In the genomic region with DNA sequence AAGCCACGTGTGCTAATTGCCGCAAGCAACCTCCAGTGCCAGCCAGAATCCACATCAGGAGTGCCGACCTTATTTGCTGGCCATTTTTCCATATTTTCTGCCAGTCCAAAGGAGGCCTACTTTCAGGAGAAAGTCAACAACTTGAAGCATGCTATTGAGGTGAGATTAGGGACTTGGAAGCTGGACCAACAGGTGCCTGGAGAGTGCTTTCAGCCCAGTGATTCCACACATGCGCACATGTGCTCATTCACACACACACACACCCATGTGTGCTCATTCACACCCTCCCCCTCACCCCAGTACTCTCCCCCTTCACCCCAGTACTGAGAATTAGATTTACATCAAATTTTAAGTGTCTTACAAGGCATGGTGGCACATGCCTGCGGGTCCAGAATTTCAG, we compare ENCODE assay signal across 24 mouse cellular contexts. TPM values are rescaled to one million over a fixed set of nuclear protein-coding genes. Genes with fewer than 3 reads are reported as not detected.
A peak's percentile ranks its signal among the peaks of the same experiment; 100 is the strongest.
DNase-seq lines count a peak whose midpoint lies in the region; ATAC-seq and TF ChIP-seq lines count a peak whose summit lies in the region.
"Had no signal": no experiment of that assay in that cellular context is flagged by ENCODE, and none has a peak within 500 bp of the region (broad histone marks: within the 10 kb centered on the region; RNA-seq: fewer than 3 reads in every experiment).

No protein-coding gene starts in this region.

- H3K4me2 ChIP-seq in lung, embryonic 16.5 days (ENCODE audit: low read depth, low read length) = no peak overlapping the region
- H3K4me2 ChIP-seq: embryonic facial prominence, embryonic 15.5 days; hindbrain, embryonic 13.5 days had no signal

- no peak overlapping the region for H3K4me3 ChIP-seq in left cerebral cortex, adult 2 months
- H3K4me3 ChIP-seq in lung, embryonic 16.5 days (ENCODE audit: low read length) = no peak overlapping the region
- H3K4me3 ChIP-seq: embryonic facial prominence, embryonic 15.5 days; erythroblast, embryonic 14.5 days; forebrain, embryonic 10.5 days; hindbrain, embryonic 13.5 days had no signal

- H3K27ac ChIP-seq in left cerebral cortex, adult 2 months = peak overlapping the region; percentile 32; the same call in 1 of the 2 replicates
- peak overlapping the region; percentile 34; the same call in 1 of the 2 replicates for H3K27ac ChIP-seq in lung, embryonic 16.5 days (ENCODE audit: low read length)
- H3K27ac ChIP-seq: embryonic facial prominence, embryonic 15.5 days; forebrain, embryonic 10.5 days; hindbrain, embryonic 13.5 days; hindbrain, postnatal 0 days had no signal

- H3K9me3 ChIP-seq in lung, embryonic 16.5 days (ENCODE audit: control insufficient read depth, low read length) = no peaks in the 10 kb centered on the region
- H3K9me3 ChIP-seq: embryonic facial prominence, embryonic 15.5 days; forebrain, embryonic 10.5 days; hindbrain, embryonic 13.5 days had no signal

- peak; percentile 76 for ATAC-seq in lung, embryonic 16.5 days (ENCODE audit: low read depth)
- no peak for ATAC-seq in cerebellum, adult (ENCODE audit: insufficient number of reproducible peaks, low FRiP score, low TSS enrichment)
- ATAC-seq: forebrain, embryonic 16.5 days; hindbrain, postnatal 0 days had no signal

- TF ChIP-seq CTCF in left cerebral cortex, adult 2 months (IDR thresholded peaks at IDR 0.05) = no peak

- H3K36me3 ChIP-seq in lung, embryonic 16.5 days (ENCODE audit: control insufficient read depth, insufficient read depth, low read length) = peaks cover 3% of the 10 kb centered on the region; the same call in 1 of the 2 replicates

- H3K4me1 ChIP-seq in lung, embryonic 16.5 days (replicated peaks; ENCODE audit: control insufficient read depth, insufficient read depth, low read length) = no peaks in the 10 kb centered on the region
- H3K4me1 ChIP-seq: embryonic facial prominence, embryonic 15.5 days; forebrain, embryonic 10.5 days had no signal

- DNase-seq in left cerebral cortex, adult 2 months (ENCODE audit: extremely low spot score in 1 of 2, low spot score in 2 of 2) = no peak
- no peak for DNase-seq in left cerebral cortex, postnatal 14 days (ENCODE audit: low spot score in 2 of 2)
- DNase-seq in lung, postnatal 14 days = peak; percentile 16
- no peak for DNase-seq in left cerebral cortex, adult 8-10 months (ENCODE audit: low spot score in 2 of 2)
- DNase-seq in embryo, embryonic 11 days = no peak
- DNase-seq: adrenal gland, adult 2 months; adrenal gland, postnatal 25 days; cerebellum, adult 2 months; cerebellum, postnatal 10 days; gastrocnemius, postnatal 14 days; heart, postnatal 10 days had no signal

- no peaks in the 10 kb centered on the region for H3K27me3 ChIP-seq in lung, embryonic 16.5 days (ENCODE audit: control insufficient read depth, insufficient read depth, low read depth, low read length)
- H3K27me3 ChIP-seq: embryonic facial prominence, embryonic 15.5 days; hindbrain, embryonic 13.5 days had no signal

- intact Hi-C loops in left cerebral cortex, adult 2 months (cut with DNase I) = no loop called here
- intact Hi-C loops in left cerebral cortex, postnatal 14 days (cut with DNase I) = no loop called here

- H3K9ac ChIP-seq in lung, embryonic 16.5 days (ENCODE audit: low read length) = no peak overlapping the region
- H3K9ac ChIP-seq: embryonic facial prominence, embryonic 15.5 days; hindbrain, embryonic 13.5 days had no signal

- 82% methylated on average over 5 of the region's 5 CpGs for WGBS in lung, embryonic 16.5 days

RNA-seq across cellular contexts. Expression of gene N4bp2l1, which starts 30.0 kb away (rescaled TPM):
- total RNA-seq in left cerebral cortex, adult 2 months (2021) = 10 to 100 TPM; 60.5 to 63.5 TPM
- total RNA-seq in left cerebral cortex, postnatal 14 days (2021) = 10 to 100 TPM; 36.8 to 39.5 TPM
- 5.7 and 7.2 TPM in 2 replicates for polyA plus RNA-seq in lung, embryonic 16.5 days (2015; fragmentation: Nextera tagmentation; extraction: Ambion mirVana)
- total RNA-seq in left cerebral cortex, adult 8-10 months (2022) = 10 to 100 TPM; 53.3 to 56.8 (median 55.8) TPM

RNA-seq across cellular contexts. Expression of gene Brca2, which starts 44.5 kb away (rescaled TPM):
- 10 to 100 TPM in 1 of 2 experiments, 1 to 10 TPM in 1; 8.2 to 11.2 TPM for total RNA-seq in left cerebral cortex, adult 2 months (2021)
- 1 to 10 TPM; 6.8 to 7.3 TPM for total RNA-seq in left cerebral cortex, postnatal 14 days (2021)
- polyA plus RNA-seq in lung, embryonic 16.5 days (2015; fragmentation: Nextera tagmentation; extraction: Ambion mirVana) = 23.4 and 27.4 TPM in 2 replicates
- total RNA-seq in left cerebral cortex, adult 8-10 months (2022) = 10 to 100 TPM in 2 of 4 experiments, 1 to 10 TPM in 2; 8.7 to 12.2 (median 9.7) TPM

RNA-seq across cellular contexts. Expression of gene Zar1l, which starts 49.0 kb away (rescaled TPM):
- total RNA-seq in left cerebral cortex, adult 2 months (2021) = 1 to 10 TPM in 1 of 2 experiments, under 1 TPM in 1; 0.68 to 1.2 TPM
- under 1 TPM; 0.81 to 0.91 TPM for total RNA-seq in left cerebral cortex, postnatal 14 days (2021)
- not detected in 2 replicates for polyA plus RNA-seq in lung, embryonic 16.5 days (2015; fragmentation: Nextera tagmentation; extraction: Ambion mirVana)
- total RNA-seq in left cerebral cortex, adult 8-10 months (2022) = 1 to 10 TPM in 3 of 4 experiments, under 1 TPM in 1; 0.85 to 1.7 (median 1.3) TPM
- total RNA-seq: adrenal gland, adult 2 months; adrenal gland, postnatal 25 days; ES-E14; gastrocnemius, postnatal 14 days; heart, postnatal 10 days; hematopoietic stem cell, adult 5-6 weeks; hindbrain, postnatal 0 days had no signal
- polyA plus RNA-seq: adrenal gland, adult 2 months; cerebellum, adult 2 months; embryonic facial prominence, embryonic 11.5 days; embryonic facial prominence, embryonic 15.5 days; erythroblast, embryonic 14.5 days; forebrain, embryonic 10.5 days; forebrain, embryonic 16.5 days; gonadal fat pad, adult 2 months; heart, embryonic 14.5 days; hindbrain, embryonic 13.5 days; hindbrain, postnatal 0 days had no signal
